Mouse (Mus musculus): ENCODE data around the gene Hspg2.

DNA sequence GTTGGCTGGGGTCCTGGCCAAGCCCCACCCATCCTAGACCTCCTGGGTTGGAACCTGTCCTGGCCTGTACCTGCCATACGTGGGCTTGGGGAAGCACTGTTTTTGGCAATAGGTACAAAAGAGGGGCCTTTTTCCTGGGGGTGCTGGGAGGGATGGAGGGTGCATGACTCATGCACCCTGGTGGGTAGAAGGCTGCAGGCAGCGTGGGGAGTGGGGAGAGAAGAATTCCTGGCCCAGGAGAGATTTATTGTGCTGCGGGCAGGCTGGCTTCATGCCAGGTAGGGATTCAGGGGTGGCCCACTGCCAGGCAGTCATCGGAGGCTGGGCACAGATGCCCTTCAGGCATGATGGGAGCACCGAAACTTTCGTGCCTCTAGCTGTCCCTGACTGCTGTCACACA is 20.4 kb upstream of the Hspg2 start:
- TF ChIP-seq CTCF (IDR thresholded peaks at IDR 0.05; ENCODE audit: control insufficient read depth, insufficient read depth, low read length) (no peak), POLR2A (IDR thresholded peaks at IDR 0.05; ENCODE audit: borderline replicate concordance, control insufficient read depth, low read depth, low read length) (no peak)
